Mouse (Mus musculus) ES-Bruce4 (cell line): ENCODE measurements around the gene Pax6.

ENCODE experiments used
- CTCF ChIP-seq: IDR thresholded peaks from one replicate; pipeline ENCODE4 v1.8.1; 2011; ENCODE audit warnings: low read depth, low read length
- EP300 ChIP-seq: IDR thresholded peaks from 2 replicates; pipeline ENCODE4 v1.6.1; 2011; ENCODE audit warnings: low read depth, low read length; ENCODE audit not compliant: insufficient read depth
- POLR2A ChIP-seq: IDR thresholded peaks from one replicate; pipeline ENCODE4 v1.8.1; 2011; ENCODE audit warnings: low read length; ENCODE audit not compliant: insufficient read depth

GRCm38 (mm10) chr2:105659350-105659749 lies 9.3 kb upstream of the Pax6 start:
- TF ChIP-seq CTCF (no peak), POLR2A (no peak), EP300 (no peak)
